Mouse (Mus musculus) heart, postnatal 0 days (tissue): ENCODE data around the gene Lnx2. TPM values are rescaled to one million over a fixed set of nuclear protein-coding genes. Genes with fewer than 3 reads are reported as not detected.

Source experiments
- ATAC-seq: fragments of 200-750 bp; cut with Nextera tagmentation; 2 replicates; pipeline ENCODE4 v1.8.0; 2017; ENCODE audit warnings: low read depth, moderate number of reproducible peaks, moderate library complexity; ENCODE audit not compliant: insufficient read depth
- DNase-seq: peaks from one replicate; pipeline ENCODE4 v3.0.0-alpha.2; 2016; ENCODE audit warnings: low spot score
- H3K27ac ChIP-seq: fragments of 300-500 bp; sonication (generic); 2 replicates; pipeline ENCODE4 v1.5.1; 2014; ENCODE audit warnings: low read depth, mild to moderate bottlenecking
- H3K27me3 ChIP-seq: fragments of 300-500 bp; sonication (generic); 2 replicates; pipeline ENCODE4 v1.6.1; 2014; ENCODE audit warnings: low read length, mixed read lengths; ENCODE audit not compliant: control insufficient read depth, insufficient read depth
- H3K36me3 ChIP-seq: fragments of 300-500 bp; sonication (generic); replicated peaks from 2 replicates; pipeline ENCODE4 v1.6.1; 2014; ENCODE audit warnings: low read length, mixed read lengths; ENCODE audit not compliant: control insufficient read depth, insufficient read depth
- H3K4me1 ChIP-seq: fragments of 300-500 bp; sonication (generic); 2 replicates; pipeline ENCODE4 v1.6.1; 2014; ENCODE audit warnings: antibody characterized with exemption; ENCODE audit not compliant: control insufficient read depth, insufficient read depth
- H3K4me2 ChIP-seq: fragments of 300-500 bp; sonication (generic); 2 replicates; pipeline ENCODE4 v1.6.1; 2014; ENCODE audit warnings: low read depth, mild to moderate bottlenecking, low read length, moderate library complexity
- H3K4me3 ChIP-seq: fragments of 300-500 bp; sonication (generic); 2 replicates; pipeline ENCODE4 v1.5.1; 2014; ENCODE audit warnings: low read depth, low read length
- H3K9ac ChIP-seq: fragments of 300-500 bp; sonication (generic); replicated peaks from 2 replicates; pipeline ENCODE4 v1.6.1; 2014; ENCODE audit warnings: low read depth, low read length, mixed read lengths
- H3K9me3 ChIP-seq: fragments of 300-500 bp; sonication (generic); replicated peaks from 2 replicates; pipeline ENCODE4 v1.6.1; 2016; ENCODE audit warnings: low read length; ENCODE audit not compliant: control insufficient read depth
- CTCF ChIP-seq: IDR thresholded peaks from 2 replicates; pipeline ENCODE4 v1.5.1; 2016; ENCODE audit warnings: antibody characterized with exemption, control low read depth, low read depth
- EP300 ChIP-seq: IDR thresholded peaks from 2 replicates; pipeline ENCODE4 v1.6.1; 2016; ENCODE audit warnings: antibody characterized with exemption, low read depth
- WGBS: fragments of 180-500 bp; shearing (Covaris S2); extraction: QIAGEN DNeasy Blood & Tissue Kit; methylation state at CpG from one replicate; pipeline ENCODE4 v1.1.7; 2014; 5-methylcytosine and 5-hydroxymethylcytosine counted together
- polyA plus RNA-seq: library from polyadenylated mRNA; unstranded; fragments of >200 nt; fragmentation: Nextera tagmentation; extraction: Ambion mirVana; gene quantifications from 2 replicates; pipeline ENCODE4 v1.2.1, GENCODE M21; 2015
- total RNA-seq: library from RNA; depleted of rRNA; stranded (reverse); fragments of >200 nt; gene quantifications from 2 replicates; pipeline ENCODE4 v1.2.3, GENCODE M21; 2014; ENCODE audit warnings: low replicate concordance

The Lnx2 gene
- total and polyA plus RNA-seq, 2 experiments from 2014 or later: 6.5 to 18.0 TPM

DNA sequence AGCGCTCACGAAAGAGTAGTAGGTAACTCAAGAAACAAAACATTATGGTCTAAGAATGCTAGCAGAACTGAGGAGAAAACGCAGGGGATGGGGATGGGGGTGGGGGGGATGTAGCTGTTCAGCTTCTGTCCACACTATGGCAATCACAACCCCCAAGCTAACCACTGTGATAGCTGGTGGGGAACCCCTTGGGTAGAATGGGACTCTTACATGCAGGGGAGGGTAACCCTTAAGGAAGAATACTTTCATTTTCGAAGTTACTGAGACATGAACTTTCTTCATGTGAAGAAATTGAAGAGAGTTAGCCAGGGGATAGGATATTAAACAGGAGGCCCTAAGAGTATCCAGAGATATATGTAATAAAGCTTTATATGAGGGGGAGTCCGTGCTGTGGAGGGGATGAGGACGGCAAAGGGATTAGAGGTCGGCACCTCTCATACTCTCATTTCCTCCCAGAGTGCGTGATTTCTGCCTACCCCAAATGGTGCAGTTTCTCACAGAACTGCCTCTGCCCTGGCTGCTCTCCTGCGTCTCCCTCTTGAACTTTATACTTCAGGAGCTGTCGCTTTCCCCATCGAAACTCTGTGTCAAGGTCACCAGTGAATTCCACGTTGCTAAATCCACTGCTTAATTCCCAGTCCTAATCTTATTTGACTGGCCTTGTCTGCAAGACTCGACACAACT is 25.4 kb downstream of the Lnx2 start:
- ATAC-seq (no peak), DNase-seq (no peak)
- Histone ChIP-seq H3K27me3 (no peaks in the 10 kb centered on the region), H3K4me1 (peaks cover 41% of the 10 kb centered on the region), H3K4me3 (peak overlapping the region; percentile 16), H3K36me3 (no peaks in the 10 kb centered on the region), H3K9ac (peak overlapping the region; percentile 30; the same call in 1 of the 2 replicates), H3K27ac (0 out of 2 replicates have a peak overlapping the region, but pooled peaks have one; percentile 25), H3K9me3 (no peaks in the 10 kb centered on the region), H3K4me2 (peak overlapping the region; percentile 51)
- TF ChIP-seq CTCF: no peak
- TF ChIP-seq EP300: no peak
- 58% methylated on average over 13 of the region's 13 CpGs for WGBS

DNA sequence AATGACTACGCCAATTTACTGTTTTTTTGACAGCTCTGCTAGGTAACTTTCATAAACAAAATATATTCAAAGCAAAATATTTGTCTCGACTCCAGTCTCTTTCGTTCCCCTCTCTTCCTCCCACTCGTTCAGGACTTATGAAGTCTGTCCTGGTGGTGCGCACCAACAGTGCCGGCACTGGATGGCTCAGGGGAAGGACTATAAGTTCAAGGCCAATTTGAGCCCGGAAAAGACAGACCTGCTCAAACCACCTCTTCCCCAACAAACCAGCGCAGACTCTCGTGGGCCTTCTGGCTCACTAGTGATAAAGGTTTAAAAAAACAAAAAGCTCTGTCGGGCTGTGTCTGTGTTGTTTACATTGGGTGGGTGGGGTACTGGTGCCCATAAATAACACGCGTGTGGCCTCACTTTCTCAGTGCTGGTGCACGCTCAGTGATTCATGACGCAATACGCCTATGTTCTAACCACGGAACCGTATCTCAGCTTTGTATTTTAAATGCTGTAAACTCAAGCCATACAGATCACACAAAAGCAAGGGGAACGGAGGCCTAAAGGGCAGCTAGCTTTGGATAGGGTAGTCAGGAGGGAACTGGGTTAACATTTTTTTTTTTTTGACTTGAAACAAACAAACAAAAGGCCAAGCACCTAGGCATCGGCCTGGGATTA is 26.7 kb downstream of the Lnx2 start:
- H3K9ac ChIP-seq: no peak overlapping the region
- H3K4me2 ChIP-seq: no peak overlapping the region
- H3K36me3 ChIP-seq: no peaks in the 10 kb centered on the region
- TF ChIP-seq EP300 (no peak), CTCF (no peak)
- no peak for DNase-seq
- peaks cover 35% of the 10 kb centered on the region for H3K4me1 ChIP-seq
- ATAC-seq: no peak
- no peak overlapping the region for H3K27ac ChIP-seq
- H3K4me3 ChIP-seq: no peak overlapping the region
- no peaks in the 10 kb centered on the region for H3K9me3 ChIP-seq
- H3K27me3 ChIP-seq: no peaks in the 10 kb centered on the region
- 73% methylated on average over 19 of the region's 19 CpGs for WGBS

DNA sequence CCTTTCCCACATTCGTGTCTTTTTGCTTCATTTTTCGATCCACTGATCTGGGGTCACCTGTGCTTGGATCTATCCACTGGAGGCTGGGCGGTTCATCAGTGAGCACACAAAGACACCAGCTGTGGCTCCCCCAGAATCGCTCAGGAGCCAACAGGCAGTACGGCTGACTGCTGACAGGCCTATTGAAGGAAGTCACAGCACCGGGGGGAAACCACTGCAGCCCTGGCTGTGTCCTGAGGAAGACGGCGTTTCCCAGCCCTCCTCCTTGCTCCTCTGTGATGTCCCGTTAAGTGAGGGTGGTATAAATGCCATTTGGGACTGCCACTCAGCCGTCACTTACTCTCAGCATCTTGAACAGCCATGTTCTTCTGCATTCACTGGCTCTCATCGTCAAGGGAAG is 30.5 kb downstream of the Lnx2 start:
- 62% methylated on average over 11 of the region's 11 CpGs for WGBS
- no peak for ATAC-seq
- Histone ChIP-seq H3K27ac (no peak overlapping the region), H3K4me2 (no peak overlapping the region), H3K9me3 (no peaks in the 10 kb centered on the region), H3K36me3 (peaks cover 15% of the 10 kb centered on the region), H3K4me3 (no peak overlapping the region), H3K27me3 (no peaks in the 10 kb centered on the region), H3K4me1 (peaks cover 17% of the 10 kb centered on the region), H3K9ac (no peak overlapping the region)
- no peak for DNase-seq
- TF ChIP-seq CTCF (no peak), EP300 (no peak)

DNA sequence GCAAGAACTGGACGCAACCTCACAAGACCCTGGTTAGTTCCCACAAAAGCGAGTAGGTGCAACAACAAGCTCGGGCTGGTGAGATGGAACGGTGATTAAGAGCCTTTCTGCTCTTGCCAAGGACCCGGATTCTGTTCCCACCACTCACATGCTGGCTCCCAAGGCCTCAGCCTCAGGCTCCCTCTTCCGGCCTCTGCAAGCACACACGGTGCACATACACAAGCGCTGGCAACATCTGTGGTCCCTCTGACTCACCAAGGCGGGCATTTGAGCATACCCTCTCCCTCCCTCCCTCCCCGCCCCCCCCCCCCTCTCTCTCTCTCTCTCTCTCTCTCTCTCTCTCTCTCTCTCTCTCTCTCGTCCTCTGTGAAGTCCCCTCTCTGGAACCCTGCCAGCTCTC is 31.1 kb downstream of the Lnx2 start:
- TF ChIP-seq CTCF (no peak), EP300 (no peak)
- no peak overlapping the region for H3K4me2 ChIP-seq
- H3K9ac ChIP-seq: no peak overlapping the region
- no peaks in the 10 kb centered on the region for H3K27me3 ChIP-seq
- H3K36me3 ChIP-seq: peaks cover 21% of the 10 kb centered on the region
- H3K4me1 ChIP-seq: 0 out of 2 replicates have a peak, but pooled peaks cover 11% of the 10 kb centered on the region
- no peak overlapping the region for H3K27ac ChIP-seq
- ATAC-seq (no peak), DNase-seq (no peak)
- WGBS: 58% methylated on average over 10 of the region's 11 CpGs
- no peaks in the 10 kb centered on the region for H3K9me3 ChIP-seq
- no peak overlapping the region for H3K4me3 ChIP-seq

DNA sequence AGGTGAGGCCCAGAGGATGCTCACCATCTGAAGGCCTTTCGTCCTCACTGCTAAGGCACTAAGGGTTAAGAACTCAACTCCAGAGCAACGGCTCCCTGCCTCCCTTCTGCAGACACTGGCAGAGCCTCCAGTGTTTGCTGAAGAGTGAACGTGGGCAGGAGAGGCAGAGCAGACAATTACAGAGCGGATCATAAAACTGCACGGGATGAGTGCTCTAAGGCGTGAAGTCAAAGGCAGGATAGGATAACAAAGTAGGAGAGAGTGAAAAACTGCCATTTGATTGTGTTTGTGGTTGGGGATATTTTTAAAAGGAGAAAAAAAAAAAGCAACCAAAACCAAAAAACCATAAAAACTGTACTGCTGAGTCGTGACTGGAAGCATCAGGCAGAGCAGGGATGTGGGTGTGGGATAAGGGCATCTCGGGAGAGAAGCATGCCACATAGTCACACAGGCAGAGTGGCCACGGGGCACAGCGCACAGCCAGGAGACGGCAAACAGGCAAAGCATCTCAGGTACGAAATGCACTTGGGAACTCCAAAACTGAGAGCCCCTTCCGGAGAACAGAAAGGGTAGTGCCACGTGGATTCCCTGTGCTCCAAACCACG is 33.0 kb downstream of the Lnx2 start:
- TF ChIP-seq EP300: no peak
- no peak for TF ChIP-seq CTCF
- H3K4me1 ChIP-seq: 0 out of 2 replicates have a peak, but pooled peaks cover 8% of the 10 kb centered on the region
- no peaks in the 10 kb centered on the region for H3K27me3 ChIP-seq
- no peak for DNase-seq
- WGBS: 79% methylated on average over 15 of the region's 15 CpGs
- no peak overlapping the region for H3K4me2 ChIP-seq
- no peak overlapping the region for H3K9ac ChIP-seq
- H3K4me3 ChIP-seq: no peak overlapping the region
- peaks cover 32% of the 10 kb centered on the region for H3K36me3 ChIP-seq
- no peaks in the 10 kb centered on the region for H3K9me3 ChIP-seq
- no peak overlapping the region for H3K27ac ChIP-seq
- ATAC-seq: no peak
